Mouse (Mus musculus) cerebellum, adult 11-12 months (tissue): Measurements from ENCODE around the gene Mgrn1.

Experiments used
- DNase-seq: peaks from one replicate; pipeline ENCODE4 v3.0.0; 2022

Mgrn1 gene

GRCm38 (mm10) chr16:4909745-4910144, 23.7 kb downstream of the Mgrn1 start:
- DNase-seq = no peak

GRCm38 (mm10) chr16:4910758-4911157, 24.7 kb downstream of the Mgrn1 start:
- DNase-seq = no peak

GRCm38 (mm10) chr16:4912074-4912648, 26.1 kb downstream of the Mgrn1 start:
- no peak for DNase-seq

GRCm38 (mm10) chr16:4912907-4913782, 27.1 kb downstream of the Mgrn1 start:
- DNase-seq = no peak

- peak; percentile 75 for DNase-seq
Measured at GRCm38 (mm10) chr16:4913783-4914735, 28.0 kb downstream of the Mgrn1 start.

- no peak for DNase-seq
Measured at GRCm38 (mm10) chr16:4915931-4916330, 29.9 kb downstream of the Mgrn1 start.

GRCm38 (mm10) chr16:4916608-4917007, 30.6 kb downstream of the Mgrn1 start:
- no peak for DNase-seq

GRCm38 (mm10) chr16:4920556-4920955, 34.5 kb downstream of the Mgrn1 start:
- no peak for DNase-seq

- DNase-seq = no peak
Measured at GRCm38 (mm10) chr16:4922481-4922880, 36.4 kb downstream of the Mgrn1 start.

- DNase-seq = no peak
Measured at GRCm38 (mm10) chr16:4923996-4924395, 37.9 kb downstream of the Mgrn1 start.

- no peak for DNase-seq
Measured at GRCm38 (mm10) chr16:4927967-4928366, 41.9 kb downstream of the Mgrn1 start.

GRCm38 (mm10) chr16:4928474-4928873, 42.4 kb downstream of the Mgrn1 start:
- no peak for DNase-seq

- no peak for DNase-seq
Measured at GRCm38 (mm10) chr16:4932429-4932828, 46.4 kb downstream of the Mgrn1 start.

GRCm38 (mm10) chr16:4935430-4935829, 49.4 kb downstream of the Mgrn1 start:
- DNase-seq = no peak

- no peak for DNase-seq
Measured at GRCm38 (mm10) chr16:4935931-4936703, 50.1 kb downstream of the Mgrn1 start.

GRCm38 (mm10) chr16:4937351-4938190, 51.5 kb downstream of the Mgrn1 start:
- no peak for DNase-seq

- no peak for DNase-seq
Measured at GRCm38 (mm10) chr16:4938461-4938860, 52.4 kb downstream of the Mgrn1 start, which contains the start of gene Nudt16l1. Nudt16l1 (plus strand) TSS chr16:4938761.

- peak; percentile 94 for DNase-seq
Measured at GRCm38 (mm10) chr16:4938989-4939388, 52.9 kb downstream of the Mgrn1 start.

GRCm38 (mm10) chr16:4939412-4939811, 53.4 kb downstream of the Mgrn1 start:
- DNase-seq = peak; percentile 63

GRCm38 (mm10) chr16:4940311-4940850, 54.3 kb downstream of the Mgrn1 start:
- no peak for DNase-seq

GRCm38 (mm10) chr16:4941016-4941415, 55.0 kb downstream of the Mgrn1 start:
- DNase-seq = no peak
